Mouse (Mus musculus) lung, postnatal 0 days (tissue): Measurements from ENCODE around the gene Chd5. TPM values are rescaled to one million over a fixed set of nuclear protein-coding genes. Genes with fewer than 3 reads are reported as not detected.

ENCODE experiments used
- ATAC-seq: fragments of 200-750 bp; cut with Nextera tagmentation; 2 replicates; pipeline ENCODE4 v1.8.0; 2017; ENCODE audit warnings: moderate library complexity
- DNase-seq: peaks from one replicate; pipeline ENCODE4 v3.0.0-alpha.2; 2016; ENCODE audit warnings: low spot score
- H3K27ac ChIP-seq: fragments of 300-500 bp; sonication (generic); 2 replicates; pipeline ENCODE4 v1.5.1; 2014; ENCODE audit warnings: antibody characterized with exemption, mild to moderate bottlenecking, low read length, mixed read lengths
- H3K27me3 ChIP-seq: fragments of 300-500 bp; sonication (generic); replicated peaks from 2 replicates; pipeline ENCODE4 v1.6.1; 2014; ENCODE audit warnings: low read length, mixed read lengths; ENCODE audit not compliant: insufficient read depth
- H3K36me3 ChIP-seq: fragments of 300-500 bp; sonication (generic); 2 replicates; pipeline ENCODE4 v1.6.1; 2014; ENCODE audit warnings: low read length, mixed read lengths; ENCODE audit not compliant: insufficient read depth
- H3K4me1 ChIP-seq: fragments of 300-500 bp; sonication (generic); 2 replicates; pipeline ENCODE4 v1.6.1; 2014; ENCODE audit warnings: antibody characterized with exemption, low read depth, low read length, mixed read lengths; ENCODE audit not compliant: insufficient read depth
- H3K4me2 ChIP-seq: fragments of 300-500 bp; sonication (generic); replicated peaks from 2 replicates; pipeline ENCODE4 v1.6.1; 2014; ENCODE audit warnings: low read depth, mild to moderate bottlenecking, low read length, moderate library complexity, mixed read lengths
- H3K4me3 ChIP-seq: fragments of 300-500 bp; sonication (generic); 2 replicates; pipeline ENCODE4 v1.5.1; 2014; ENCODE audit warnings: low read depth, low read length
- H3K9ac ChIP-seq: fragments of 300-500 bp; sonication (generic); replicated peaks from 2 replicates; pipeline ENCODE4 v1.6.1; 2014; ENCODE audit warnings: low read depth, mild to moderate bottlenecking
- H3K9me3 ChIP-seq: fragments of 300-500 bp; sonication (generic); 2 replicates; pipeline ENCODE4 v1.6.1; 2016; ENCODE audit warnings: low read length, mixed read lengths
- CTCF ChIP-seq: IDR thresholded peaks from 2 replicates; pipeline ENCODE4 v1.5.1; 2016; ENCODE audit warnings: antibody characterized with exemption, mild to moderate bottlenecking
- EP300 ChIP-seq: IDR thresholded peaks from 2 replicates; pipeline ENCODE4 v1.6.1; 2016; ENCODE audit warnings: antibody characterized with exemption, mild to moderate bottlenecking, control low read depth
- WGBS: fragments of 180-500 bp; shearing (Covaris S2); extraction: QIAGEN DNeasy Blood & Tissue Kit; methylation state at CpG from one replicate; pipeline ENCODE4 v1.1.7; 2014; 5-methylcytosine and 5-hydroxymethylcytosine counted together
- polyA plus RNA-seq: library from polyadenylated mRNA; unstranded; fragments of >200 nt; fragmentation: Nextera tagmentation; extraction: Ambion mirVana; gene quantifications from 2 replicates; pipeline ENCODE4 v1.2.1, GENCODE M21; 2015

Gene Chd5
- 0.06 and 0.07 TPM in 2 replicates for polyA plus RNA-seq

- no peak for ATAC-seq
- WGBS: under 1% methylated on average over 67 of the region's 120 CpGs
- Histone ChIP-seq H3K36me3 (no peaks in the 10 kb centered on the region), H3K9ac (no peak within 1 kb of the TSS), H3K4me3 (peak within 1 kb of the TSS; percentile 42), H3K27me3 (peaks cover 35% of the 10 kb centered on the region), H3K4me2 (peak within 1 kb of the TSS; percentile 78), H3K4me1 (no peaks in the 10 kb centered on the region), H3K9me3 (no peaks in the 10 kb centered on the region), H3K27ac (no peak within 1 kb of the TSS)
- TF ChIP-seq EP300: no peak
- TF ChIP-seq CTCF: no peak
- DNase-seq: no peak
Measured at GRCm38 (mm10) chr4:152338419-152339292, at the start of gene Chd5. TSS of gene Chd5 (plus strand) at chr4:152338651.

- no peaks in the 10 kb centered on the region for H3K36me3 ChIP-seq
- H3K27me3 ChIP-seq: peaks cover 70% of the 10 kb centered on the region
- H3K27ac ChIP-seq: no peak overlapping the region
- H3K9ac ChIP-seq: no peak overlapping the region
- H3K4me1 ChIP-seq: no peaks in the 10 kb centered on the region
- no peak for DNase-seq
- 3% methylated on average over 32 of the region's 39 CpGs for WGBS
- no peak overlapping the region for H3K4me2 ChIP-seq
- TF ChIP-seq EP300: no peak
- TF ChIP-seq CTCF: no peak
- no peak overlapping the region for H3K4me3 ChIP-seq
- ATAC-seq: no peak
- H3K9me3 ChIP-seq: no peaks in the 10 kb centered on the region
Measured at GRCm38 (mm10) chr4:152290385-152290784, 48.1 kb upstream of the Chd5 start.

GRCm38 (mm10) chr4:152290991-152291390 is 47.5 kb upstream of the Chd5 start:
- Histone ChIP-seq H3K9ac (no peak overlapping the region), H3K4me3 (no peak overlapping the region), H3K36me3 (no peaks in the 10 kb centered on the region), H3K9me3 (no peaks in the 10 kb centered on the region), H3K4me2 (no peak overlapping the region), H3K27ac (no peak overlapping the region), H3K4me1 (no peaks in the 10 kb centered on the region), H3K27me3 (peaks cover 67% of the 10 kb centered on the region)
- 31% methylated on average over 11 of the region's 11 CpGs for WGBS
- TF ChIP-seq EP300: no peak
- DNase-seq (no peak), ATAC-seq (no peak)

GRCm38 (mm10) chr4:152291562-152291961 is 46.9 kb upstream of the Chd5 start, which contains the start of gene Hes3:
TSS of gene Hes3 (minus strand) at chr4:152291662.
- TF ChIP-seq EP300 (no peak), CTCF (no peak)
- no peak within 1 kb of the TSS for H3K9ac ChIP-seq
- 29% methylated on average over 6 of the region's 6 CpGs for WGBS
- H3K27ac ChIP-seq: no peak within 1 kb of the TSS
- no peak for ATAC-seq
- no peak within 1 kb of the TSS for H3K4me2 ChIP-seq
- no peaks in the 10 kb centered on the region for H3K36me3 ChIP-seq
- H3K4me3 ChIP-seq: no peak within 1 kb of the TSS
- DNase-seq: no peak
- H3K9me3 ChIP-seq: no peaks in the 10 kb centered on the region
- H3K27me3 ChIP-seq: peaks cover 61% of the 10 kb centered on the region
- H3K4me1 ChIP-seq: no peaks in the 10 kb centered on the region

GRCm38 (mm10) chr4:152292102-152292765 is 46.2 kb upstream of the Chd5 start:
- WGBS: 15% methylated on average over 12 of the region's 12 CpGs
- DNase-seq (no peak), ATAC-seq (no peak)
- no peaks in the 10 kb centered on the region for H3K36me3 ChIP-seq
- H3K4me2 ChIP-seq: no peak overlapping the region
- peaks cover 54% of the 10 kb centered on the region for H3K27me3 ChIP-seq
- no peak overlapping the region for H3K9ac ChIP-seq
- no peaks in the 10 kb centered on the region for H3K9me3 ChIP-seq
- H3K4me1 ChIP-seq: no peaks in the 10 kb centered on the region
- H3K4me3 ChIP-seq: no peak overlapping the region
- no peak overlapping the region for H3K27ac ChIP-seq
- no peak for TF ChIP-seq CTCF
- TF ChIP-seq EP300: no peak

GRCm38 (mm10) chr4:152294188-152294929 is 44.1 kb upstream of the Chd5 start:
- H3K9me3 ChIP-seq: no peaks in the 10 kb centered on the region
- DNase-seq (peak; percentile 4), ATAC-seq (no peak)
- H3K4me3 ChIP-seq: no peak overlapping the region
- TF ChIP-seq CTCF (peak; percentile 32), EP300 (no peak)
- WGBS: 29% methylated on average over 10 of the region's 10 CpGs
- no peak overlapping the region for H3K27ac ChIP-seq
- no peak overlapping the region for H3K4me2 ChIP-seq
- peaks cover 10% of the 10 kb centered on the region; the same call in 1 of the 2 replicates for H3K4me1 ChIP-seq
- H3K27me3 ChIP-seq: peaks cover 39% of the 10 kb centered on the region
- H3K9ac ChIP-seq: no peak overlapping the region
- H3K36me3 ChIP-seq: no peaks in the 10 kb centered on the region
